In the genomic region with DNA sequence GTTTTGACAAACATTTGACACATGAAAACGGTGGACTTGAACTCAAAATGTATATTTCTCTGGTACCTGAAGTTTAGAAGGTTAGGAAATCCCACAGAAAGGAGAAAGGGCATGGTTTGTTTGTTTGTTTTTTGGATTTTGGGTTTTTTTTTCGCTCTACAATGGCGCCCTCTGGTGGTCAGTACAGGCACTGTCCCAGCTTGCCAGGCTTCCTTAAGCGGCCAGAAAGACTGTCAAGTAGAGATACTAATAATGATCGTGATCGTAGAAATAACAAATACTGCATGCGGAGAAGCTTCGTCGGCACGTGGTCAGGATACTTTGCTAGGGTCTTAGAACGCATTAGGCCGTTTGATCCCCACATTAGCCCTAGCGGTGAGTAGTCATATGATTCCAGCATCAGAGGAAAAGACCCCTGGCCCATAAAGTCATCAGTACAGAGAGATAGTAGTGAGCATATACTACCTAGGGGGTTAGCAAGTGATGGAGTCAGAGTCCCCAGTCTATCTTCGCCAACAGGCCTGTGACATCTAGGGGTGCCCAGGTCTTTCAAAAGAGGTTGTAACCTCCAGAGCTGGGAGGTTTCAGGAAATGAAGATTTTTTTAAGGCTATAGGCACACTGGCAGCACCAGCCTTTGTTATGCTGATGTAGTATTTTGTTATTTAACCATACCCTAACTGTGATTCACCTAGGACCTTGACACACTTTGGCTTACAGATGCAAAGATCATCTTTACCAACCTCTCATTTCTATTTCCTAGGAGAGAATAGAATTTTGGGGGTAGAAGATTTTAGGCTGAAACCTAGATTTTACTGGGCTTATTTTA, we compare ENCODE assay signal across 8 mouse cellular contexts. TPM values are rescaled to one million over a fixed set of nuclear protein-coding genes. Genes with fewer than 3 reads are reported as not detected.
DNase-seq lines count a peak whose midpoint lies in the region; ATAC-seq and TF ChIP-seq lines count a peak whose summit lies in the region.

No protein-coding gene starts in this region.

- no peaks in the 10 kb centered on the region for H3K36me3 ChIP-seq in heart, postnatal 0 days (replicated peaks; ENCODE audit: control insufficient read depth, insufficient read depth, low read length)
- H3K36me3 ChIP-seq in limb, embryonic 13.5 days = no peaks in the 10 kb centered on the region

- TF ChIP-seq CTCF in heart, postnatal 0 days (IDR thresholded peaks at IDR 0.05; ENCODE audit: low read depth) = peak; percentile 75

- no peaks in the 10 kb centered on the region for H3K27me3 ChIP-seq in heart, postnatal 0 days (ENCODE audit: control insufficient read depth, insufficient read depth, low read length)
- H3K27me3 ChIP-seq in limb, embryonic 13.5 days = peaks cover 9% of the 10 kb centered on the region

- TF ChIP-seq EP300 in heart, postnatal 0 days (IDR thresholded peaks at IDR 0.05; ENCODE audit: low read depth) = no peak

- ATAC-seq in heart, postnatal 0 days (ENCODE audit: insufficient read depth, low read depth) = no peak
- ATAC-seq in limb, embryonic 13.5 days (ENCODE audit: low FRiP score, low read depth) = no peak
- peak; percentile 61; the same call in 1 of the 2 replicates for ATAC-seq in monocyte, adult 5-6 weeks (replicated peaks; ENCODE audit: insufficient number of reproducible peaks, low FRiP score, low TSS enrichment, poor library complexity, severe bottlenecking)

- peak; percentile 57 for DNase-seq in right cerebral cortex, postnatal 14 days
- no peak for DNase-seq in right cerebral cortex, postnatal 36 days (ENCODE audit: low spot score in 2 of 2)
- DNase-seq in adrenal gland, adult 18-20 months (ENCODE audit: low spot score in 2 of 2) = peak; percentile 69 to 71
- DNase-seq in embryo, embryonic 11 days = peak; percentile 53
- no peak for DNase-seq in heart, postnatal 0 days (ENCODE audit: low spot score)
- peak; percentile 47 to 57 for DNase-seq in urinary bladder, postnatal 36 days (ENCODE audit: low spot score in 2 of 2)

- WGBS in heart, postnatal 0 days = 8% methylated on average over 14 of the region's 14 CpGs
- 11% methylated on average over 14 of the region's 14 CpGs for WGBS in limb, embryonic 13.5 days

- no peaks in the 10 kb centered on the region for H3K4me1 ChIP-seq in heart, postnatal 0 days (ENCODE audit: control insufficient read depth, insufficient read depth)
- no peaks in the 10 kb centered on the region for H3K4me1 ChIP-seq in limb, embryonic 13.5 days

- no peak overlapping the region for H3K9ac ChIP-seq in heart, postnatal 0 days (replicated peaks; ENCODE audit: low read depth, low read length)
- no peak overlapping the region for H3K9ac ChIP-seq in limb, embryonic 13.5 days

- peak overlapping the region; percentile 30; the same call in 1 of the 2 replicates for H3K4me2 ChIP-seq in heart, postnatal 0 days (ENCODE audit: low read depth, low read length)
- 0 out of 2 replicates have a peak overlapping the region, but pooled peaks have one; percentile 11 for H3K4me2 ChIP-seq in limb, embryonic 13.5 days (replicated peaks)

- no peak overlapping the region for H3K4me3 ChIP-seq in heart, postnatal 0 days (ENCODE audit: low read depth, low read length)
- no peak overlapping the region for H3K4me3 ChIP-seq in limb, embryonic 13.5 days

- H3K9me3 ChIP-seq in heart, postnatal 0 days (replicated peaks; ENCODE audit: control insufficient read depth, low read length) = no peaks in the 10 kb centered on the region
- no peaks in the 10 kb centered on the region for H3K9me3 ChIP-seq in limb, embryonic 13.5 days

- H3K27ac ChIP-seq in heart, postnatal 0 days (ENCODE audit: low read depth) = no peak overlapping the region
- no peak overlapping the region for H3K27ac ChIP-seq in limb, embryonic 13.5 days

RNA-seq across cellular contexts. Expression of a gene that starts 18.4 kb away (rescaled TPM):
- 1 to 10 TPM in 1 of 2 experiments, under 1 TPM in 1; 0.36 to 1.3 TPM for total RNA-seq in adrenal gland, adult 18-20 months (2021)
- 0.04 and 0.12 TPM in 2 replicates for total RNA-seq in heart, postnatal 0 days (2014; rRNA removed; ENCODE audit: low replicate concordance)
- polyA plus RNA-seq in heart, postnatal 0 days (2015; fragmentation: Nextera tagmentation; extraction: Ambion mirVana) = 0.16 and 0.21 TPM in 2 replicates
- polyA plus RNA-seq in limb, embryonic 13.5 days (2015; fragmentation: Nextera tagmentation; extraction: Ambion mirVana) = 0.45 and 0.60 TPM in 2 replicates
- not detected in 3 replicates for total RNA-seq in monocyte, adult 5-6 weeks (2017)

Comparison
In these comparisons a context has a peak if more than half of its experiments do, and no peak if none do; other contexts are left out.
1. DNase-seq: peak in right cerebral cortex, postnatal 14 days (single experiment), adrenal gland, adult 18-20 months (2 of 2), embryo, embryonic 11 days (single experiment) and urinary bladder, postnatal 36 days (2 of 2); none in right cerebral cortex, postnatal 36 days (0 of 2) and heart, postnatal 0 days (single experiment).